Mouse (Mus musculus): Measurements from ENCODE around the gene Bbs9. TPM values are rescaled to one million over a fixed set of nuclear protein-coding genes. Genes with fewer than 3 reads are reported as not detected.

Bbs9 gene
- total RNA-seq, 4 experiments from 2014 or later: 13.9 to 15.2 (median 14.9) TPM

DNA sequence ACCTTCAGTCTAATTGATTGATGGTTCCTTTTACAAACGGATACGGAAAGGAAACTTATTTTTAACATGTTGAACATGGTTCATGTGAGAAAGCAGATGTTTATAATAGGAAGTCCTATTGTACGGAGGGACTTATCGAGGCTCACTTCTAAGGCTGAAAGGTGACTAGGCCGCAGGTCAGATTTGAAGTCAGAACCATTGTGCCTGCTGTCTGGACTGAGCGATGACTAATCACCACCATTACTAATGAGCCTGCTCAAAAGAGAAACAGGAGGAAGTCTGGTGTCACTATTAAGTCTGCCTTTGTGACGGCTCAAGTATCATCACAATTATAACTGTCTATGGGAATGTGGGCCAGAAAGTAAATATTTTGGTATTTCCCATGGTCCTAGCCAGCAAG lies 325.2 kb downstream of the Bbs9 start:
- DNase-seq (ENCODE audit: low spot score): peak; percentile 75

- DNase-seq (ENCODE audit: low spot score): no peak
These were observed 330.5 kb downstream of the Bbs9 start for GRCm38 (mm10) chr9:22805981-22806380.

DNA sequence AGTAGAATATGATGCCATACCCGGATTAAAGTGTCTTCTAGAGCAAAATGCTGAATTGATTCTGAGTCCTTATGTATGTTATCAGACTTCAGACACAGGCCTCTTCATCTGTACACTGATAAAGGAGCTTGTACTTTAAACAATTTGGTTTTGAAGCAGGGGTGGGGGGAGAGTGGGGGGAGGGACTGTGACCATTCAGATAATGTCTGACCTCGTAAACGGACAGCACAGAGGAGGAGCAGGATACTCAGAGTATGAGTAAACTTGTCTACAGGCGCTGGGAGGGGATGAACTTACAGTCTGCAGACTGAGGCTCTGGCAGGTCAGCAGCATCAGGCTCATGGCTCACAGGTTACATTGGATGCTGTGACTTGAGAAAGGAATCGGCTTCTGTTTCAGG lies 331.0 kb downstream of the Bbs9 start:
- no peak for DNase-seq (ENCODE audit: low spot score)

DNA sequence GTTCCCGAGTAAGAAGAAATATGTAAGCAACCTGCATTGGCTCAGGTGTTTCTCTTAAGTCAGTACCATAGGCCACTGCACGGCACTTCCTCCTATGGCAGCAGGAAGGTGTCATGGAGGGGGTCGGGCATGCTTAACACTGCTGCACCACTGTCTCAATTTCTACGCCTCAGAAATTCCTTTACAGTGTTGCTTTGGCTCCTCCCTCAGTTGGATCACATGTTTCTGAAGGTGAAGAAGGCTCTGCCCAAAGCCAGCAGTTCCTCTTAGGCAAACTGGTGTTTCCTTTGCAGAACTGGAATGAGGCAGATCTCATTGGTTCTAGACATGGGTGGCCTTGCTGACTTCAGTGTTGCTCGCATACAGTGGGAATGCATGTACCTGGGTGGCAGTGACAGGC lies 332.2 kb downstream of the Bbs9 start:
- DNase-seq (ENCODE audit: low spot score): no peak

GRCm38 (mm10) chr9:22809621-22810126 lies 334.2 kb downstream of the Bbs9 start:
- no peak for DNase-seq (ENCODE audit: low spot score)

DNA sequence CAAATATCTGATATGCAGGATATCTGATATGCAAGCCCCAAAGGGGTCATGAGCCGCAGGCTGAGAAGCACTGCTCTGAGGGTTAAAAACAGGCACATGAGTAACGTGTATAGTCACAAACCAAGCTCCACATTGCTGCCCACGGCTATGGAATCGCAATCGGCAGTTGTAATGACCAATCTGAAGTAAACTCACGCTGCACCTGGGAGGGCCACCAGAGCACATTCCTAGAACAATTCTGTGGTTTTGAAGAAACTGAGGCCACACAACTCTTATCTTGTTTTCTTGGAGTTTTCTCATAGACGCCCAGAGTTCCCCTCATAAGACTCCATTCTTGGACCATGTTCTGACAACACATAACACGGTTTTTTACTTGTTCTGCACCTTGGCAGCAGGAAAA lies 334.9 kb downstream of the Bbs9 start:
- no peak for DNase-seq (ENCODE audit: low spot score)

GRCm38 (mm10) chr9:22811931-22812330 lies 336.4 kb downstream of the Bbs9 start:
- no peak for DNase-seq (ENCODE audit: low spot score)

GRCm38 (mm10) chr9:22814407-22815092 lies 339.0 kb downstream of the Bbs9 start:
- no peak for DNase-seq (ENCODE audit: low spot score)

DNA sequence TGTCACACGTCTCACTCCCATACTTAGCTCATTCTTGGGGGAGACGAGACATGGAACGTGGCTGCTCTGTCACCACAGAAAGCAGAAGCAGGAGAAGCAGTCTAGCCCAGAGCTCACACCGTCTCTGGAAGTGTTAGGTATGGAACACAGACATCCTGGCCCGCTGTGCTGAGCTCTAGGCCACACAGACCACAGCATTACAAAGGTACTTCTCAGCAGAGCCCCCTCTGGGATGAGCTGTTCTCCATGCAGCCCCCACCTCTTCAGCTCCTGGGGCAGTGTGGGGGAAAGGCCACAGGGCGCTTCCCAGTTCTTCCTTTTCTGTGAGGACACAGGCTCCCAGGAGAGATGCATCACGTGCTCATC lies 339.6 kb downstream of the Bbs9 start:
- DNase-seq (ENCODE audit: low spot score): no peak

DNA sequence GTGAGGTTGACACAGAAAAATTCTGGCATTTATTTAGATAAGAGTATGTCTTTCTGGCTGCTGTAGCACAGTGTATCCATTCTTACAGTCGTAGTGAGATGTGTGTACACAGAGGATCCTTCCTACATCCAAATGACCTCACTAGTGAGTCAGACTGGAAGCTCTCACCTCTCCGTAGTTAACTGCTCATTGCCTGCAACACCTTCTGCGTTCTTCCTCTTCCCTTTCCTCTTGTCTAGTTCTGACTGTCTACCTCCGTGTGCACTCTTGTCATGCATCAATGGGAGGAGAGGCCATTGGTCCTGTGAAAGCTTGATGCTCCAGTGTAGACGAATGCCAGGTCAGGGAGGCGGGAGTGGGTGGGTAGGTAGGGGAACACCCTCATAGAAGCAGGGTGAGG lies 344.0 kb downstream of the Bbs9 start:
- DNase-seq (ENCODE audit: low spot score): no peak

DNA sequence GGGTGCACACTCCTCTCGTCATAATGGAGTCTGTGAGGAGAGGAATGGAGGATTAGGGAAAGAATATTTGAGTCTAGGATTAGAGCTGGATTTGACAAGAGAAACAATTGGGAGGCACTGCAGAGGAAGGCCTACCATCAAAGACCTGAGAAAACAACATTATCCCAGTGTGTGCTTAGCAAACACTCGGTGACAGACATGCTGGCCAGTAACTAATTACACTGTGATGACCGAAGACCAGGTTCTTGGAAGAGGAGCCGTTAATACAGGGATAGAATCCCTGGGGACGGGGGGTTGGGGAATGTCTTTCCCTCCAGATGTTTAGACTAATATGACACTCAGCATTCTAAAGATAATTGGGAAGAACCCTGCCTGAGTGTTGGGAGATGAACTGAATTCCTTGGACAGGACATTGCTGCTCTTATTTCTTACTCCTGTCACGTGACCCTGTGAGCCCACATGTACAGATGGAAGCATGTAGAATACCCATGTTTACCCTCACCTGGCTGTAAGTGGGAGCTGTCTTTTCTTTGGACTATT lies 345.2 kb downstream of the Bbs9 start:
- no peak for DNase-seq (ENCODE audit: low spot score)

GRCm38 (mm10) chr9:22822770-22823169 lies 347.3 kb downstream of the Bbs9 start:
- peak; percentile 17 for DNase-seq (ENCODE audit: low spot score)

DNA sequence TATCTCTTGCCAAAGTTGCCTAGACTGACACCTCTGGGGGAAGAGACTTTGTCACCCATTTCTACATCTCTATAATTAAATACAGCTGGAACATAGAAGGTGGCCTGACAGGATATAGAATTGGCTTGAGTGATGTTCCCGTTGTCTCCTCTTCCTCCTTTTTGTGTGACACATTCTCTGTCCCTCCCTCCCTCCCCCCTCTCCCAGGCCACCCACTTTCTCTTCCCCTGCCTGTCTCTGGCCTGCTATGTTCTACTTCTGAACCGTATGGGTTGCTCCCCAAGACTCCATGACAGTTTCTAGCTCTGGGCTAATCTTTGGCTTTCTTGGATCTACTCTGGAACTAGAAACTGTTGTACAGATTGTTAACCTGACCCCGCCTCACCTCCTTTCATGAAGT lies 348.3 kb downstream of the Bbs9 start:
- DNase-seq (ENCODE audit: low spot score): no peak

GRCm38 (mm10) chr9:22824910-22825309 lies 349.4 kb downstream of the Bbs9 start:
- DNase-seq (ENCODE audit: low spot score): no peak

- DNase-seq (ENCODE audit: low spot score): no peak
These were observed 351.1 kb downstream of the Bbs9 start for GRCm38 (mm10) chr9:22826571-22826990.

DNA sequence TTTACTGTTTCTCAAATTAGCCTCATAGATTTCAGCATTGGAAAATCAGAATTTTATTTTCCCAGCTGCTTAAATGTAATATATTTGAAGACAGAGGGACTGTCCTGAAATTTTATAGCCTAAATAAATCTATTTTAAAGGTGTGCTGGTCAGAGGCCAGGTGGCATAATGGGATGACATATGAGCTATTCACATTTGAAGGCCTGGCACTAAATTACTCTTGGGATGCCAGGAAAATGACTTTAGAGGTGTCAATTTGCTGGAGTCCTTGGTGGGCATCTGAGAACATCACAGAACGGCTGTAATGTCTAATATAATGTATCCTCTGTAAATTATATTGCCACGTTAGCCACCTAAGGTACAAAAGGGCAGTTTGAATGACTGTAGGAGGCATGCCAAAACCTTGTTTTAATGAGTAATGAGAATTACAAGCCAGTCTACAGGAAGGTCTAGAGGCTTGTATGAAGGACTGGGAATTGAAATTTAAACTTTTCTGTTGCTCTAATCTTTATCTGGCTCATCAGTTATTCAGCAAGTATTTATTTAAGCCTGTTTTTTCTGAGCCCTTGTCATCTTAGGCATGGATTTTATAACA lies 351.8 kb downstream of the Bbs9 start:
- DNase-seq (ENCODE audit: low spot score): no peak

DNA sequence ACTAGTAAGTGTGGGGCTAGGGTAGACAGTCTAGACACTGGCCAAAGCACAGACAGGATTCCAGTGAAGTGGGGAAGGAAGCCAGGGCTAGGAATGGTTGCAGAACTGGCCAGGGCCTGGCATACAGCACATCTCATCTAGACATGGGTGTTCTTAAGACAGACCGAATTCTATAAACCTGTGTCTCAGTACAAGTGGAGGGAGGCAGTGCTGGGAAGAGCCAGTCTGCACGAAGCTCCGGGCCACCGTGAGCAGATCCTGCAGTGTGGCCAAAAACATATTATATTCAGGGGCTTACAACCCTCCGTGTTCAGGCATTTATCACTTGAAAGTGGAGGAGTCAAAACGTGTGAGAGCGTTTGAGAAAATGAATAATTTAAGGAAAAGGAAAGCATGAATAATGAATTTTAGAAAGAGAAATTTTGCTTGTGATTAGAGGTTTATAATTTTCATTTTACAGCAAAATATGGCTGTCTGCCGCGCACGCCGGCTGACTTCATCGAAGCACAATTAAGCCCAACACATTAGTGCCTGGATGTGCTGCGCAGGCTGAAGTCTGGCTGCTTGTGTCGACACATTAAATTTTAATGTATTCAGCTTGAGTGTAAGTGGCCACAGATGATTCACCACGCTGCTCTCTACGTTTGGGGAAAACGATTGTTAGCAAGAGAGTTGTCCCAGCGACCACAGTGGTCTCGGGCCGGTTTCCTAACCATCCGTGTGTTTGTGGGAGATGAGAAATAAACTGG lies 353.9 kb downstream of the Bbs9 start:
- DNase-seq (ENCODE audit: low spot score): no peak

DNA sequence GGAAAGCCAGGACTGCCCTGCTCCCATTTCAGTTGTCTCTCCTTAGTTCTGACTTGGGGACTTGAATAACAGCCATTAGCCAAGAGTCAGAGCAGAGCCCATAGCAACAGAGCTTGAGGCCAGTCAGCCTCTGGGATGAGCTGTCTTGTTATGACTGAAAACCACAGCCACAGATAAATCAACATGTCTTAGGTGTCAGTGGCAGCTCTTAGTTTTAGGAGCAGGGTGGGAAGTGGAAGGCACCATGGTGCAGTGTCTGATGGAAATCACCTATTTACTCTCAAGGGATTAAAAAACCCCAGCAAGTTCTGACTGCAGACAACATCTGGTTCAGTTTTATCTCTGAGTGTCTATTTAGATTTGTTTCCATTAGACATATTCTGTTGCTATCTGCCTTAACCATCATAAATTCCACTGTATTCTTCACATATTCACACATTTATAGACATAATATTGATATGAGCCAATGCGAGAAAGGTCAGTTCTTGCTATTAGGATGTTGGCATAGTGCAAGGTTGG lies 359.5 kb downstream of the Bbs9 start:
- no peak for DNase-seq (ENCODE audit: low spot score)

- DNase-seq (ENCODE audit: low spot score): no peak
These were observed 361.5 kb downstream of the Bbs9 start for GRCm38 (mm10) chr9:22837000-22837399.

GRCm38 (mm10) chr9:22837702-22838210 lies 362.2 kb downstream of the Bbs9 start:
- no peak for DNase-seq (ENCODE audit: low spot score)

DNA sequence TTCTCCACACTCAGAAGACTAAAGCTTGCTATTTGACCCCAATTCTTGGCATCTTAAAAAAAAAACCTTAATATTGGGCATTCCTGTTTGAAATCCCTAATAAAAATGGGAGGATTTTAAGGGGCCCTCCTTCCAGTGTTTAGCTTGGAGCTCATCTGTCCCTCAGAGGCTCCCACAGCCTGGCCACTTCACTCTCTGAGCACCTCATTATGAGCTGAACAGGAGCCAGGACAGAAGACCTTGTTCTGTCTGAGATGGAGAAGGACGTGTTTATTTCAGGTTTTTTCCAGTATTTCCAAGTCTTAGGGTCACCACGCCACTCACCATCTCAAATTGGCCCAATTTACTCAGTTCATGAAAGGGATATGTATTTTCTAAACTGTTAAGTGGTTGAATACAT lies 370.5 kb downstream of the Bbs9 start:
- no peak for DNase-seq (ENCODE audit: low spot score)

GRCm38 (mm10) chr9:22846783-22847182 lies 371.3 kb downstream of the Bbs9 start:
- no peak for DNase-seq (ENCODE audit: low spot score)
